Mouse (Mus musculus) megakaryocyte, embryonic 14.5 days (primary cell): Measurements from ENCODE around the gene Ppp1r9b. TPM values are rescaled to one million over a fixed set of nuclear protein-coding genes. Genes with fewer than 3 reads are reported as not detected.
"Not testable (repeated sequence)": the region's sequence is repeated elsewhere in the genome, so short reads cannot be mapped to it uniquely, and the experiment has no call there.

Source experiments
- H3K27me3 ChIP-seq: replicated peaks from 2 replicates; pipeline ENCODE3; 2012; ENCODE audit warnings: inconsistent platforms
- H3K36me3 ChIP-seq: replicated peaks from 2 replicates; pipeline ENCODE3; 2012; ENCODE audit warnings: low read length, inconsistent platforms, mixed read lengths
- H3K4me1 ChIP-seq: 2 replicates; pipeline ENCODE4 v1.6.1; 2012; ENCODE audit warnings: inconsistent platforms
- H3K4me3 ChIP-seq: replicated peaks from 2 replicates; pipeline ENCODE3; 2012; ENCODE audit warnings: moderate library complexity, mild to moderate bottlenecking, inconsistent platforms
- H3K9me3 ChIP-seq: 2 replicates; pipeline ENCODE4 v1.6.1; 2012; ENCODE audit warnings: inconsistent platforms
- FLI1 ChIP-seq: IDR thresholded peaks from 2 replicates; pipeline ENCODE4 v1.6.1; 2012; ENCODE audit warnings: low read length, inconsistent platforms, mixed read lengths
- GATA1 ChIP-seq: IDR thresholded peaks from 3 replicates; pipeline ENCODE4 v1.6.1; 2012; ENCODE audit warnings: mixed read lengths, low read length, inconsistent platforms, borderline replicate concordance
- polyA plus RNA-seq: library from polyadenylated mRNA; stranded (reverse); fragments of >175 nt; gene quantifications from 2 replicates; pipeline ENCODE4 v1.2.3, GENCODE M21; 2012; ENCODE audit warnings: low replicate concordance; ENCODE audit not compliant: insufficient read depth

Gene Ppp1r9b
- polyA plus RNA-seq, 1 experiment, result 280 TPM

DNA sequence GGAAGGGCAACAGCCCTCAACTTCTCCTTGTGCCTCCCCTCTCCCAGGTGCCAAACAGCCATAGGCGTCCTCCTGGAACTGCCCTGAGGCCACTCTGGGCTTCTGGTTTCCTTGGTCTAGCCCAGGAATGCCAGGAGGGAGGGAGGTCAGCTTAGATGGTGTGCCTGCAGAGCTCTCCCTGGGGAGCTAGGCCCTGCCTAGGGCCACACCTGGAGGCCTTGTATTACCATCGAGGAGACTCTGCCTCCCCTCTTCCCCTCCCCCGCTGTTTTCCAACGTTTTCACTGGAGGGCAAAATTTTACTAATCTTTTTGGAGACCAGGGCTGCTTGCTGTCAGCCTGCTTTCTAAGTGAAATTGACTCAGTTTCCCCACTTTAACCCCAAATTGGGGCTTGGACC is 15.2 kb downstream of the Ppp1r9b start:
- Histone ChIP-seq H3K9me3 (no peaks in the 10 kb centered on the region), H3K4me1 (peaks cover 85% of the 10 kb centered on the region), H3K36me3 (peaks cover 63% of the 10 kb centered on the region), H3K27me3 (no peaks in the 10 kb centered on the region), H3K4me3 (peak overlapping the region; percentile 99)
- TF ChIP-seq GATA1 (no peak), FLI1 (no peak)

DNA sequence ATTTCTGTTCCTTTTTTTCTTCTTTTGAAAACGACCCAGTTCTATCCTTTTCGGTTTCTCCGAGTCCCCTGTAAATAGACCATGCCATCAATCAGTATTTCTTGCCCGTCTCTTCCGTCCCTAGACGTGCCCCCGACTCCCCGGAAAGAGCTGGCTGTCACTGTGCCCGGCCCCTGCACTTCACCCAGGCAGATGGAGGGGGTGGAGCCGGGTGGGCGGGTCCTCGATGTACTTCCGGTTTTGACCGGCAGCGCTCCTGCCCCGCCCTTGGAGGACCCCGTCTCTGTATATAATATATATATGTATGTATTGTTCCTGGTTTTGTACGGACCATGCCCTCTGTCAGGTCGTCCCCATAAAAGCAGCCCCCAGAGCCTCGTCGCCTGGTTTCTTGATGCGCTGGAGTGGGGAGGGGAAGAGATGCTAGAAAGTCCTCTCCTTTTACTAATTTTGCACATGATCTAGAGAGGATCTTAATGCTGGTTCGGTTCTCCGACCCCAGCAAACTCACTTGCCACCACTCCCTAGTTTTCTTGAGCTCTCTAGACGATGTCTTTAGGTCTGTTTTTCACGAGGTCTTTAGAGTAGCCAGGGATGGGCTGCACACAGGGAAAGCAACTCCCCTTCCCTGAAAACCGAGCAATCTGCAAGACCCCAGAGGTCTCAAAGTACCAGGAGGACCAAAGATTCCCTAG is 15.8 kb downstream of the Ppp1r9b start:
- Histone ChIP-seq H3K4me1 (peaks cover 81% of the 10 kb centered on the region), H3K9me3 (no peaks in the 10 kb centered on the region), H3K36me3 (peaks cover 61% of the 10 kb centered on the region), H3K4me3 (peak overlapping the region; percentile 99), H3K27me3 (no peaks in the 10 kb centered on the region)
- TF ChIP-seq GATA1 (no peak), FLI1 (no peak)

DNA sequence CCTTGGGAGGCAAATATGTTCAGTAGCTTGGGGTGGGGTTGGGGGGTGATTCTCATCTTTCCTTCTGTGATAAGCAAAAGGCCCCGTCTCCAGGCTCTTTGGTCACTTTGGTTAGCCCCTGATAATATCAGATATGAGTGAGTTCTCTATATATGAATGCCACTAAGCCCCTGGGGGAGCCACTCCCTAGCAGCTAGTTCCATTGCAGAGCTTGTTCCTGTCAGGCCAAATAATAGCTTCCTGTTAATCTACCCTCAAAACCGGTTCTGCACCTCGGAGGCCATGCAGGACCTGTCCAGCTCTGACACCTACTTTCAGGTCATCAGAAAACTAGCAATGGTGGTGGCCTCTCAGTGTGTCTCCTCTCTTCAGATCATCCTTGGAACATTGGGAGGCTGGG is 16.6 kb downstream of the Ppp1r9b start:
- Histone ChIP-seq H3K27me3 (no peaks in the 10 kb centered on the region), H3K4me3 (peak overlapping the region; percentile 99), H3K9me3 (no peaks in the 10 kb centered on the region), H3K36me3 (peaks cover 60% of the 10 kb centered on the region), H3K4me1 (peaks cover 81% of the 10 kb centered on the region)
- TF ChIP-seq FLI1 (no peak), GATA1 (no peak)

DNA sequence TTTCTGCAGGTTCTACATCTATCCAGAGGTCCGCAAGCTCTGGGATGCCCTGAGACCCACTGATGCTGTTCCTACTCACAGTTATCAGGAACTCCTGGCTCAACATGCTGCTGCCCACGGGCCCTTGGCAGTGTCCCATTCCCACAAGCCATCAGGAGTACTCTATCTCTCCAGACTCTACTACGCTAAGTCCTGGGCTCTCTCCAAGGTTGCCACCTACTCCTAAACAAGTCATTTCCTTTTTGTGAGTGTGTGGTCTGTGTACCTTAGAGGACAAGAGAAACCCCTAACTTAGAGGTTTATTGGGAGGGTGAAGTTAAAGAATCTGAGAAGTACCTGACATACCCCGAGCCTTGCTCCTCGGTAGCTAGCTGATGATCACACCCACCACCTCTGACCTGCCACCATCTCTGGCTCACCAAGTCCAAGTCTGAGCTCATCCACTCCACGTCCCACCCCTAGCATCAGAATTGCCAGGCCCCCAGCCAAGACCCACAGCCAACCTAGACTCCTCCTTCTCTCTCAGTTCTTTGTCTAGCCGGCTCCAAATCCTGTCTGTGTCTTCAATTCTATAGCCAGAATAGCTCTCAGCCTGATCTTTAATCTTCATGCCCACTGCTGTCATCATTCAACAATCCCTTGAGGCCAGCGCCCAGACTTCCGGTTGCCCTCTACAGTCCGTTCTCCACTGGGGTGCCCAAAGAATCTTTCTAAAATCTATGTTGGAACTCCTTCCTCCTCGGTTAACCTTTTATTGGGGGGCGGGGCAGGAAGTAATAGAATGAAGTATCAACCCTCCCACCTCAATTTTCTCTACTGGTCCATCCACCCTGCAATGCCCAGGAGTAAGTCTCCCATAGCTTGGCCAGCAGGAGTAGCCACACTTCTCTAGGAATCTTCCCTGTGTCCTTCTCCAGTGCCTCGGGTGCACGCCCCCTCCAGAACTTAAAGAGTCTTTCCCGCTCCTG is 18.1 kb downstream of the Ppp1r9b start:
- peak overlapping the region; percentile 99 for H3K4me3 ChIP-seq
- no peaks in the 10 kb centered on the region for H3K9me3 ChIP-seq
- no peak for TF ChIP-seq FLI1
- no peak for TF ChIP-seq GATA1
- peaks cover 57% of the 10 kb centered on the region for H3K36me3 ChIP-seq
- H3K4me1 ChIP-seq, result peaks cover 81% of the 10 kb centered on the region
- no peaks in the 10 kb centered on the region for H3K27me3 ChIP-seq

DNA sequence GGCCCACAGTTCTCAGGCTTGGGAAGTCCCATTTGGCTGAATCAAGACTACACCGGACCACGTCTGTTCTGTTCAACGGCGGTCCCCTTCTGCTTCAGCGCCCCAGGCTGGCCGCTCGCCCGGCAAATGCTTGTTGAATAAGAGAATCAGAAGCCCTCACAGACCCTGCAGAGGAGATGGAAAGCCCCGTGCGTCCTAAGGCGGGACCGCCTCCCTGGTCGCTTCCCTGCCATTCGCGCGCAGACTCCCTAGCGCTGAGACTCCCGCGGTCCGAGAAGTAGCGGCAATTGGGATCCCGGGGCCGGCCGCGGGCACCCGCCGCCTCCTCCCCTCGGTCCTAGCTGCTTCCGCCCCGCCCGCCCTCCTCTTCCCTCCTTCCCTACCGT is 18.8 kb downstream of the Ppp1r9b start, which contains the start of gene Samd14:
Gene Samd14 (plus strand): TSS at position 251 of the 386 bp plus-strand sequence.
- peak within 1 kb of the TSS; percentile 99 for H3K4me3 ChIP-seq
- TF ChIP-seq GATA1 (no peak), FLI1 (no peak)
- H3K4me1 ChIP-seq, result peaks cover 81% of the 10 kb centered on the region
- H3K27me3 ChIP-seq, result no peaks in the 10 kb centered on the region
- no peaks in the 10 kb centered on the region for H3K9me3 ChIP-seq
- H3K36me3 ChIP-seq, result peaks cover 57% of the 10 kb centered on the region

DNA sequence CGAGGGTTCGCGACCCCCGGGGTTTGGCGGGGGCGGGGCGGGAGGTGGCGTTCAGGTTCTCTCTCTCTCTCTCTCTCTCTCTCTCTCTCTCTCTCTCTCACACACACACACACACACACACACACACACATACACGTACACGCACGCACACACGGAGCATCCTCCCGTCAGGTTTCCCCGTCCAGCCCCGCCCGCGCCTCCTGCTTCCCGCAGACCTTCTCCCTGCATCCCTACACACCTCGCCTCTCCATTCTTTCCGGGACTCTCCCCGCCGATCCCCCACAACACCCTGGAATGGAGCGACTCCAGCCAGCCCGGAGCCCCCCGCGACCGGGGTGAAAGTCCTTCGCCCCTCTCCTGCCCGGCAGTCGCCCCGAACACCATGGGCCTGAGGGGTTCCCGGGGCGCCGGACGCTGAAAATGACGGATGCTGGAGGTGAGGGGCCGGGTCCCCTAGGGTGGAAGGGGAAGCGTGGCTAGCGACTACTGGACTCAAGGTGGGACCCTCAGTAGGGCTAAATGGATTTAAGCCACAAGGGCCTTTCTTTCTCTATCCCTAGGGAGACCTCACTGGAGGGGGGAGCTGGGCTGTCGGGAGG is 19.4 kb downstream of the Ppp1r9b start:
- no peaks in the 10 kb centered on the region for H3K9me3 ChIP-seq
- H3K4me1 ChIP-seq, result peaks cover 81% of the 10 kb centered on the region
- no peaks in the 10 kb centered on the region for H3K27me3 ChIP-seq
- H3K36me3 ChIP-seq, result peaks cover 57% of the 10 kb centered on the region
- H3K4me3 ChIP-seq, result peak overlapping the region; percentile 99
- TF ChIP-seq GATA1, result no peak
- TF ChIP-seq FLI1, result no peak

DNA sequence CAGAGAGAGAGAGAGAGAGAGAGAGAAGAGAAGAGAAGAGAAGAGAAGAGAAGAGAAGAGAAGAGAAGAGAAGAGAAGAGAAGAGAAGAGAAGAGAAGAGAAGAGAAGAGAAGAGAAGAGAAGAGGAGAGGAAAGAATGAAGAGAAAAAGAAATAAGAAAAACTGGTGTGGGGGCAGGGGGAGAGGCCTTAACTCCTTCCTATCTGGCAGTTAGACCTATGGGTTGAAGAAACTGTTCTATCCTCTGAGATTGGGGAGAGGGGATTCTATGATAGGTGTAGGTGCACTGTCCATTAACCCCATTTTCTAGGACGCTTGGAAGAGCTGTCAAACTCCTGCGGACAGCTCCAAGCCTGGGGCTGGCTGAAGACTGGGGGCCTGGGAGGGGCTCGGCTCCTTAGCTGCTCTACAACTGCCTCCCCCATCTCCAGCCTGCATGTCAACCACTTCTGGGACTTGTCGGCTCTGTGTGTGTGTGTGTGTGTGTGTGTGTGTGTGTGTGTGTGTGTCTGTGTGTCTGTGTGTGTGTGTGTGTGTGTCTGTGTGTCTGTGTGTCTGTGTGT is 20.1 kb downstream of the Ppp1r9b start:
- not testable (repeated sequence) for H3K9me3 ChIP-seq, H3K27me3 ChIP-seq
- Histone ChIP-seq H3K36me3 (peaks cover 57% of the 10 kb centered on the region), H3K4me3 (peak overlapping the region; percentile 99), H3K4me1 (peaks cover 81% of the 10 kb centered on the region)

DNA sequence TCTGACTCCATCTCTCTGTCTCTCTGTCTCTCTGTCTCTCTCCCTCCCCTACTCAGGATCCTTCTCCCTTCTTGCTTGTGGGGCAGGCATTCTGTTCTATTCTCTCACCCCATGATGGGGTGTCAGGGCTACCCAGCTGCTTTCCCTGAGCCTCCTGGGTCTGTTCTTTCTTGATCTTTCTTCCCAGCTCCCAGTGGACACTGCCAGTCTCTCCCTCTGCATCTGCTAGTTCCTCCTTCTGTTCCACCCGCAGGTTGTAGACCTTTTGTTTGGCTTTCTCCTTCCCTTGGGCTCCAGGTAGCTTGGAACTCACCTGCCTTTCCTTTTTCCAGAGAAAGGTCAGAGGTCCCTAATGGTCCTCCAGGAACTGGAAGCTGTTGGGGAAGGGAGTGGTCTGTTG is 20.6 kb downstream of the Ppp1r9b start:
- H3K9me3 ChIP-seq, result no peaks in the 10 kb centered on the region
- H3K4me3 ChIP-seq, result peak overlapping the region; percentile 94
- H3K4me1 ChIP-seq, result peaks cover 81% of the 10 kb centered on the region
- peaks cover 58% of the 10 kb centered on the region for H3K36me3 ChIP-seq
- no peak for TF ChIP-seq FLI1
- TF ChIP-seq GATA1, result no peak
- H3K27me3 ChIP-seq, result no peaks in the 10 kb centered on the region

DNA sequence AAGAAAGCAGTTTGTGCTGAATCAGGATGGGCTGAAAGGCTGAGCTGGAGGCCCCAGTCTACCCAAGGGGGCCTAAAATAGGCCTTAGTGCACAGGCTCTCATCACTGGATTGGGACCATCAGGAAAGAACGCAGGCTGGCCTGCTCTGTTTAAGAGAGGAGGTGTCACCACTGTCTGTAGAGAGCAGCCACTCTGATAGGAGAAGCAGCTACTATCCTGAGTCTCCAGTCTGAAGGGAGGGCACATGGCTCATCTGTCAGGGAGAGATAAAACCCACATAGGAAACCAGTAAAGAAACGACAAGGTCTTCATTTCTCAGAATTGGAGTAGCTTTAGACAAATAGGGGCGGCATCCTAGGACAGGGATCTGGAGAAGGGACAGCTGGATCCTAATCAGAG is 21.2 kb downstream of the Ppp1r9b start:
- no peaks in the 10 kb centered on the region for H3K27me3 ChIP-seq
- TF ChIP-seq FLI1, result no peak
- TF ChIP-seq GATA1, result peak; percentile 98
- H3K9me3 ChIP-seq, result no peaks in the 10 kb centered on the region
- peak overlapping the region; percentile 94 for H3K4me3 ChIP-seq
- peaks cover 81% of the 10 kb centered on the region for H3K4me1 ChIP-seq
- peaks cover 65% of the 10 kb centered on the region for H3K36me3 ChIP-seq
